Mouse (Mus musculus) yolk sac, embryonic 10.5 days (tissue): ENCODE measurements at regions not wholly inside any gene's neighbourhood (a gene's known extent, or its start where the extent isn't known, plus 50 kb on each side); places are given as distances from the start of the nearest gene placed in this dataset.

Source experiments
- DNase-seq: peaks from one replicate; pipeline ENCODE4 v3.0.0-alpha.2; 2017; ENCODE audit warnings: low spot score

DNA sequence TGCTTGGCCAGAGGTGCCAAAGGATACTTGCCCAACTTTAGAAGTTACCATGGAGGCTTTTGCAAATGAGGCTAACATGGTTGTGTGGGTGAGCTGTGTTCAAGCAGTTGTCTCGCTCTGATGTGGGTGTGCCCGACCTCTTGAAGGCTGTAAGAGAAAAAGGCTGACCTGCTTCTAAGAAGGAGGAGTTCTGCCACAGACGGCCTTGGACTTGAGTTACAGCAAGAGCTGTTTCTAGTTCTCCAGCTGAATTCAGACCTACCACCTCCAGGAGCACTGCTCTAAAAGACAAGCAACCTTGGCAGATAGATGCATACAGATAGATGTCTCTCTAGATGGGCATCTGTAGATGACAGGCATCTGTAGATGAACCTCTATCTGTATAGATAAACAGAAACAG is 202.7 kb upstream of the A230072I06Rik start:
- no peak for DNase-seq

- DNase-seq = no peak
Observed at GRCm38 (mm10) chr8:12076811-12077375, 201.7 kb upstream of the A230072I06Rik start.

GRCm38 (mm10) chr8:12077896-12078295 is 200.7 kb upstream of the A230072I06Rik start:
- no peak for DNase-seq

DNA sequence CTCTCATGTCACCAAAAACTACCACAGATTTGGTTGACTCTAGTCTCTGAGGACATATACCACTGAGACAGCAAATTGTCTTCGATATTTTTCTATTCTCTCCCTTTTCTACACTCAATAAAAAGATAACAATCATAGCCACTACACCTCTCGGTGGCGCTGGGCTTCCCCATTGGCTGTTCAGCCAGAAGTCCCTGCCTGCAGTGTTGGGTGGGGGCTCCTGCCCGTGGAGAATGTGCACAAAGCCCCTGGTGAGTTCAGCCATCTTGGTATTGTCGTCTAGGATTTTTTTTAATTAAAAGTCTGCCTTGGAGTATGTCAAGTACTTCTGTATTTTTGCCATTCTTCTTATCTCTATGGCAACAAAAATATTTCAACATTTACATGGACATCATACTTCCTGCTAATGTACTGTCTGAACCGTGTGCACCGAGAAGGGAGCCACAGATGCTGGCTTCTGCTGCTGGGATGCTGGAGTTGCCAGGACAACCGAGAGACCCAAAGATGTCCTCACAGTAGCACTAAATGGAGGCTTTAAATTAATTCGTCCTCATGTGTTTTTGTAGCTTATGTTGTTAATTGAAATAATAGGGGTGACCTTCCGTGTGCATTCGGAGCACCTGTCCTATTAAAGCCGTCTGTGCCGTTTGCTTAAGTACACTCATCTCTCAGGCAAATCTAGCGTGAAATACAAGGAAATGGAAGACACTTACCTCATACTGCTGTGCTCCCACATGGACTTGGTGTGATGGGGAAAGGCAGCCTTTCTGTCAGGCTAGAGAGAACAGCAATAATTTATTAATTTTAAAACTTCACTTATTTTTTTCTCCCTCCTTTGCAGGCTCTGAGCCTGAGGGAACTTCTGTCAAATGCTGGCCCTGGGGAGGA is 199.7 kb upstream of the A230072I06Rik start:
- DNase-seq = no peak

DNA sequence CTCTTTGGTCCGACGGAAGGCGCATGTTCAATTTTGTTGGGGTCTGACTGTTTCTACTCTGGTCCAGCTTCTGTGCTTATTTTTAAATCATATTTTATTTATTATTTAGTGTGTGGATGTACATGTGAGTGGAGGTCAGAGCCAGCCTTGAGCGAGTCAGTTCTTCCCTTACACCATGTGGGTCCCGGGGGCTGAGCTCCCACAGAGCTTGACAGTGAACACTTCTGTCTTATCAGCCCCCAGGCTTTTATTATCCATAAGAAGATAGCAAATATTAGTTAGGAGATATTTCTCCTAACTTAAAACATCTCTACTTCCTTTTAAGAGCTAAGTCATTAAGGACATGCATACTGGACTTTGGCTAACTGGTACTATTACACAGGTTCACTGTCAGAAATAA is 197.1 kb upstream of the A230072I06Rik start:
- no peak for DNase-seq

- no peak for DNase-seq
Observed at GRCm38 (mm10) chr8:12087192-12087800, 191.3 kb upstream of the A230072I06Rik start.

GRCm38 (mm10) chr8:12100145-12100544 is 178.5 kb upstream of the A230072I06Rik start:
- DNase-seq = no peak

- no peak for DNase-seq
Observed at GRCm38 (mm10) chr8:12103296-12103695, 175.3 kb upstream of the A230072I06Rik start.

GRCm38 (mm10) chr8:12105106-12105901 is 173.3 kb upstream of the A230072I06Rik start:
- DNase-seq = no peak

GRCm38 (mm10) chr8:12108578-12108977 is 170.0 kb upstream of the A230072I06Rik start:
- DNase-seq = no peak

DNA sequence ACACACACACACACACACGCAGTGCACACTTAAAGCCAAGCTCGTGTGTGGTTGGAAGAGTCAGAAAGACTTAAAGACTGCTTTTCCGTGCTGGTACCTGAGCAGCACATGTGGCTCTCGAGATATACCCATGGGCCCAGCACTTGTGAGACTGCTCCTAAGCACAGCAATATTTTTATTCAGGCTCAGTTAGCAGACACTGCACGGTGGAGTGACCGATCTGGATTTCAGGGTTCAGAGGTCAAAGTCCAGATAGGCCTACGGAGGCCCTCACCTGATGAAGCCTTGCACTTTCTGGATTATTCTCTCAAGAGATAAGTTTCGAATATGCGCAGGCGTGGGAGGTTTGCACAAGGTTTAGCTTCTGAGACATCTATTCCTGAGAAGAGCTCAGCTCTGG is 167.0 kb upstream of the A230072I06Rik start:
- no peak for DNase-seq

- DNase-seq = no peak
Observed at GRCm38 (mm10) chr8:12113023-12113422, 165.6 kb upstream of the A230072I06Rik start.

GRCm38 (mm10) chr8:12126374-12127001 is 152.1 kb upstream of the A230072I06Rik start:
- DNase-seq = no peak

DNA sequence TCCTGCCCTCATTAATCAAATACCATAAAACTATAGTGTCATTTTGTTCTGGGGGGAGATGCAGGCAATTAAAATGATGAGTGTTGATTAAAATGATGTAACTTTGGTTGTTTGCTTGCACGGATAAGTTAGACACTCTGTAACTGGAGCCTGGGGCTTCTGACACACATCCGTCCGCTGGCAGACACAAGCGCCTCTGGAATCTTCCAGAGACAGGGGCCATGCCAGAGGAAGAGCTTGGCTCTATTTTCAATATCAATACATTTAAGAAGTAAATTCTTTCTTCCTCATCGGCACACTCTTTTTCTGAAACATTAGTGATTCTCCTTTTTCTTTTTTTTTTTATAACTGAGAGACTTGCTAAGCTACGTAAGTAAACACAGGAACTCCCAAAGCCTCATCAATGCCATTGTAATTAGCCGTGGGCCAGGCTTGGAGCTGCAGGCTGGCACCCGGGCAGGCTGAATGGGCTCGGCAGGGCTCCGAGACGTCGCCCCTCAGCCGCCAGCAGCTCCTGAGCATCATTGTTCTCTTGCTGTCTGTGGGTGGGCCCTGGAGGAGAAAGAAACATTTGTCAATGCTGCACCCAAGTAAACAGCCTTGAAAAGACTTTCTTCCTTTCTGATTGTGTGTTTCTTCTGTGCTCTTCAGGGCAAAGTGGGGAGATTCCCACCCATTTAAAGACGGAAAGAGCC is 151.4 kb upstream of the A230072I06Rik start:
- DNase-seq = no peak

DNA sequence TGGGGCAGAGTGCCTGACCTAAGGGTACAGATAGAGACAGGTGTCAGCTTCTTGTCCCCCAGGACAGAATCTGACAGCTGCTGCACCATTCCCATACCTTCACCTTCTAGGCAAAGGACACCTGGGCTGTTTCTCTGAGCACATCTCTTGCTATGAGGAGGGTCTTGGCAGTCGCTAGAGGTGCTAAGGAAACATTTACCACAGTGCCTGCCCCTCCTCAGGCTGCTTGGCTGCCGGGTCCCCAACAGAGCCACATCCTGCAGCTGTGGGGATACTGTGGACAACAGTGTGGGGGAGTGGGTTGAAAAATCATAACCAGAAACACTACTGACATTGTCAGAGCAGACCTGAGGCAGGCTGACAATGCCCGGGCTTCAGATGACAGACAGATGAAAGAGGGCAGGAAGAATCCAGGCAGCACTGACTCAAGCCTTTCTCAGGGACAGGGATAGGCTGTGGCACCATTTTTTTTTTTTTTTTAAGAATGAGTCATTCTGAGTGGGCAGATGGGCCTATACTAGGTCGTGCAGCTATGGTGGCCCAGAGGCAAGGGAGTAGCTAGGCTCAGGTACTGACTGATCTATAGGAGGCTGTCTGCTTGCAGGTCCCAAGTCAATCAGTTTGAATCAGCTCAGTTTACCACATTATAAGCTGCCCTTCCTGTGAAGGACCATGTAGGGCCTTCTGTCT is 150.7 kb upstream of the A230072I06Rik start:
- no peak for DNase-seq

DNA sequence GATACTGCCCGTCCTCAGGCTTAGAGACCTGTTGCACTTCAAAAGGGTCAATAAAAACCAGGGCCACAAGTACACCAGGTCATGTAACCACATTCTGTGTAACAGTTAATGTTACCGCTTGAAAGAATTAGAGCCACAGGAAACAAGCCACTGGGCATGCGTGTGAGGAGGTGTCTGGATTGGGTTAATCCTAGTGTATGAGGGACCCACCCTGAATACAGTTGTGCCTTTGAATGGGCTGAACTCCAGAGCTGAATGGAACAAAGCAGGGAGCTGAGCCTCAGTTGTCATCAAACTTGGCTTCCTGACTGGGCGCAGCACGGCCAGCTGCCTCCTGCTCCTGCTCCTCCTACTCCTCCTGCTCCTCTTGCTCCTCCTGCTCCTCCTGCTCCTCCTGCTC is 148.0 kb upstream of the A230072I06Rik start:
- DNase-seq = no peak

- no peak for DNase-seq
Observed at GRCm38 (mm10) chr8:12134200-12134599, 144.4 kb upstream of the A230072I06Rik start.

DNA sequence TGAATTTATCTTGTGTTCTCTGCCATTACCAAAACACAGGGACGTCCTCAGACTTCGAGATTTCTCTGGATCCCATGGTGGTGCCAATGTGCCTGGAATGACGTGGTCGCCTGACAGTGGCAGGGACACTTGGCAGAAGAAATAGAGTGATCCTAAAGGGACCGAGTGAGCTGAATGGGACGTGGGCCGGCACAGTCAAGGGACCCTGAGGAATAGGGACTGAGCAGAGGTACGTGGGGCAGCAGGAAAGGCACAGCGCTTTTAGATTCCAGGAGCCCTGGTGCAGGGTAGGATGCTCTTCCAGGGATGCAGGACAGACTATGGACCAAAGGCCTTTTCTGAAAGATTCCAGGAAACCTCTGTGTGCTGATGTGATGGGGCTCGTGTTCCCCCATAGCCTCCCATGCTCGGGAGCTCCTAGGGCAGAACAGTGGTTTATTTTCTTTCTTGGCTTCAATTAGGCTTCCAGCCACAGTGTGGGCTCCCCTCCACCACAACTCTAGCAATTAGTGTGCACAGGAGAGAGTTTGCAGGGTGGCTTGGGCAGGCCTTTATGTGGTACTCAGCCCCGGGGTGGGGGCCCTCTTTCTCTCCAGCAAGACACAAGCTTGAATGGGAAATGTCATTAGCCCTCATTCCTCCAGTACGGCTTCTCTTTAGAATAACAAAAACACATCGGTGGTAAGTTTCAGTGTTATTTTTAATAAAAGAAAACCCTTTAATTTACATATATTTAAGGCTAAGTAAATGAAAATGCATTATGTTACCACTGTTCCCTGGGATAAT is 143.0 kb upstream of the A230072I06Rik start:
- DNase-seq = no peak

GRCm38 (mm10) chr8:12136178-12136455 is 142.5 kb upstream of the A230072I06Rik start:
- DNase-seq = no peak

DNA sequence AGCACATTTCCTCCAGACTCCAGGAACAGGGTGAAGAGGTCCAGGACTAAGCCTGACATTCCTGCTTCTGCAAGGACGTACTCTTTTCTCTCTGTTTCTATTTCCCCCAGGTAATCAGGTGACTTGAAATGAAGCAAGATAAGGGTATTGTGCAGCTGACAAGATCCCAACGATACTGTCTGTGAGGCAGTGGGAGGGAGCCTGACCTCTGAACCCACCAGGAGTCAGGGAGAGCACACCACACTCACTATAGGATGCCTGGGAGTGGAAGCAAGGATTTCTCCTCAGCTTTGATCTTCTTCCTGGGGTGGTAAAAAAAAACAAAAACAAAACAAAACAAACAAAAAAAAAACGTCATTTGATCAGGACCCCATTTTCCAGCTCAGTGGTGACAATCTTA is 141.1 kb upstream of the A230072I06Rik start:
- no peak for DNase-seq
